Mouse (Mus musculus): ENCODE data around the gene Txnrd1. TPM values are rescaled to one million over a fixed set of nuclear protein-coding genes. Genes with fewer than 3 reads are reported as not detected.

Txnrd1 gene
- total RNA-seq, 1 experiment from 2014 or later, result 118 TPM

- no peak for DNase-seq
Observed at GRCm38 (mm10) chr10:82866356-82866755, 32.6 kb downstream of the Txnrd1 start, which contains the start of gene Eid3. Eid3 (plus strand) TSS chr10:82866626.

GRCm38 (mm10) chr10:82866832-82867231, 33.1 kb downstream of the Txnrd1 start:
- no peak for DNase-seq

- DNase-seq, result peak; percentile 29
Observed at GRCm38 (mm10) chr10:82868418-82869086, 34.8 kb downstream of the Txnrd1 start.

GRCm38 (mm10) chr10:82875446-82875845, 41.7 kb downstream of the Txnrd1 start:
- no peak for DNase-seq

- DNase-seq, result peak; percentile 31
Observed at GRCm38 (mm10) chr10:82876076-82876796, 42.5 kb downstream of the Txnrd1 start.

- no peak for DNase-seq
Observed at GRCm38 (mm10) chr10:82887354-82887753, 53.6 kb downstream of the Txnrd1 start.

- no peak for DNase-seq
Observed at GRCm38 (mm10) chr10:82888576-82888975, 54.8 kb downstream of the Txnrd1 start.

- DNase-seq, result peak; percentile 87
Observed at GRCm38 (mm10) chr10:82889447-82889973, 55.8 kb downstream of the Txnrd1 start.

- no peak for DNase-seq
Observed at GRCm38 (mm10) chr10:82890936-82891335, 57.2 kb downstream of the Txnrd1 start.

- DNase-seq, result no peak
Observed at GRCm38 (mm10) chr10:82891427-82891826, 57.7 kb downstream of the Txnrd1 start.

GRCm38 (mm10) chr10:82892442-82893055, 58.8 kb downstream of the Txnrd1 start:
- no peak for DNase-seq

GRCm38 (mm10) chr10:82893872-82894650, 60.3 kb downstream of the Txnrd1 start:
- no peak for DNase-seq

GRCm38 (mm10) chr10:82897936-82898335, 64.2 kb downstream of the Txnrd1 start:
- no peak for DNase-seq

- DNase-seq, result no peak
Observed at GRCm38 (mm10) chr10:82898893-82899292, 65.1 kb downstream of the Txnrd1 start.

GRCm38 (mm10) chr10:82899810-82900421, 66.2 kb downstream of the Txnrd1 start:
- DNase-seq, result no peak

- no peak for DNase-seq
Observed at GRCm38 (mm10) chr10:82900546-82900945, 66.8 kb downstream of the Txnrd1 start.

GRCm38 (mm10) chr10:82901436-82901835, 67.7 kb downstream of the Txnrd1 start:
- DNase-seq, result peak; percentile 88

- DNase-seq, result no peak
Observed at GRCm38 (mm10) chr10:82908526-82908925, 74.8 kb downstream of the Txnrd1 start.

GRCm38 (mm10) chr10:82909382-82909781, 75.6 kb downstream of the Txnrd1 start:
- peak; percentile 54 for DNase-seq

GRCm38 (mm10) chr10:82910198-82910597, 76.4 kb downstream of the Txnrd1 start:
- DNase-seq, result peak; percentile 44

GRCm38 (mm10) chr10:82913238-82913637, 79.5 kb downstream of the Txnrd1 start:
- no peak for DNase-seq

- DNase-seq, result no peak
Observed at GRCm38 (mm10) chr10:82913772-82914171, 80.0 kb downstream of the Txnrd1 start.
